Comparison of ENCODE assay signal across 22 mouse cellular contexts in the genomic region with DNA sequence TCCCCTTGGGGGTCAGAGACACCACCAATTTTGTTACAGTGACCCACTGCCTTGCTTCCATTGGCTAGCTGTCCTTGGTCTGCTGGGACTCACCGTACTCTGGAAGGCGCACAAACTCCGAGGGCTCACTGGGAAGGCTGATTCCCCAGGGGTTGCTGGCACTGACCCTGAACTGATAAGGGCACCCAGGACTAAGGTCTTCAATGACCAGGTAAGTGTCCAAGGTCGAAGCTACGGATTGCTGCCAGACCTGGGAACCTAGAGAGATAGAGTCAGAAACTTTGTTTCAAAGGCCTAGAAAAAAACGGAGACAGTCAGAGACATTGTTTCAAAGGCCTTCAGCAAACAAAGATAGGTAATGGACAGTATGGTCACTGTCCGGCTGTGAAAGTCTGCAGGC. TPM values are rescaled to one million over a fixed set of nuclear protein-coding genes. Genes with fewer than 3 reads are reported as not detected.
DNase-seq lines count a peak whose midpoint lies in the region; ATAC-seq and TF ChIP-seq lines count a peak whose summit lies in the region.
"Had no signal": no experiment of that assay in that cellular context is flagged by ENCODE, and none has a peak within 500 bp of the region (broad histone marks: within the 10 kb centered on the region; RNA-seq: fewer than 3 reads in every experiment).

No protein-coding gene starts in this region.

- TF ChIP-seq CTCF in liver, adult 2 months (IDR thresholded peaks at IDR 0.05; ENCODE audit: low read depth, low read length) = no peak
- TF ChIP-seq CTCF in intestine, postnatal 0 days (IDR thresholded peaks at IDR 0.05; ENCODE audit: low read depth) = no peak

- no peak for ATAC-seq in intestine, postnatal 0 days
- ATAC-seq: forebrain, embryonic 14.5 days; forebrain, embryonic 16.5 days had no signal

- no peak overlapping the region for H3K4me3 ChIP-seq in liver, adult 2 months (ENCODE audit: insufficient read depth, low read depth, low read length)
- no peak overlapping the region for H3K4me3 ChIP-seq in intestine, postnatal 0 days (ENCODE audit: low read depth, low read length)
- H3K4me3 ChIP-seq: embryonic facial prominence, embryonic 13.5 days; embryonic facial prominence, embryonic 15.5 days; erythroblast, embryonic 14.5 days; forebrain, embryonic 10.5 days; forebrain, embryonic 12.5 days had no signal

- H3K9me3 ChIP-seq in intestine, postnatal 0 days (ENCODE audit: control insufficient read depth) = no peaks in the 10 kb centered on the region
- H3K9me3 ChIP-seq: embryonic facial prominence, embryonic 13.5 days; embryonic facial prominence, embryonic 15.5 days; forebrain, embryonic 10.5 days; forebrain, embryonic 12.5 days had no signal

- no peaks in the 10 kb centered on the region for H3K36me3 ChIP-seq in liver, adult 2 months (ENCODE audit: control insufficient read depth, insufficient read depth, low read length)
- H3K36me3 ChIP-seq in intestine, postnatal 0 days (ENCODE audit: control insufficient read depth, insufficient read depth) = no peaks in the 10 kb centered on the region
- H3K36me3 ChIP-seq: embryonic facial prominence, embryonic 13.5 days; embryonic facial prominence, embryonic 15.5 days; forebrain, embryonic 10.5 days had no signal

- no peak for TF ChIP-seq POLR2A in liver, adult 2 months (IDR thresholded peaks at IDR 0.05; ENCODE audit: extremely low read depth, insufficient read depth, low read length)

- 44% methylated on average over 7 of the region's 7 CpGs for WGBS in liver, adult 2 months
- WGBS in intestine, postnatal 0 days = 88% methylated on average over 7 of the region's 7 CpGs

- DNase-seq in adrenal gland, postnatal 14 days = peak; percentile 42
- no peak for DNase-seq in adrenal gland, adult (ENCODE audit: inconsistent age in 2 of 2, low spot score in 1 of 2)
- DNase-seq in liver, adult 2 months (ENCODE audit: extremely low read depth, low read depth, low spot score) = peak; percentile 55
- no peak for DNase-seq in liver
- DNase-seq in testis, postnatal 10 days (ENCODE audit: low spot score) = peak; percentile 61
- DNase-seq: adrenal gland, adult 8-10 months; adrenal gland, postnatal 25 days; cerebellum, adult 11 months; cerebellum, adult 18-20 months; cerebellum, adult 8-10 months; cerebellum, adult 9-11 months; cerebellum, postnatal 14 days; cerebellum, postnatal 36 days; embryo, embryonic 11 days had no signal

- no peak overlapping the region for H3K9ac ChIP-seq in liver, adult 2 months (ENCODE audit: low read depth, low read length)
- no peak overlapping the region for H3K9ac ChIP-seq in intestine, postnatal 0 days (ENCODE audit: low read depth, low read length)
- H3K9ac ChIP-seq: embryonic facial prominence, embryonic 13.5 days; embryonic facial prominence, embryonic 15.5 days; forebrain, embryonic 12.5 days had no signal

- no peaks in the 10 kb centered on the region for H3K4me1 ChIP-seq in liver, adult 2 months (ENCODE audit: control insufficient read depth, insufficient read depth, low read length)
- no peaks in the 10 kb centered on the region; the same call in 1 of the 2 replicates for H3K4me1 ChIP-seq in intestine, postnatal 0 days (replicated peaks; ENCODE audit: control insufficient read depth, insufficient read depth, low read length)
- H3K4me1 ChIP-seq: forebrain, embryonic 10.5 days had no signal

- no peak overlapping the region for H3K4me2 ChIP-seq in intestine, postnatal 0 days (replicated peaks; ENCODE audit: low read depth)
- H3K4me2 ChIP-seq: embryonic facial prominence, embryonic 13.5 days; embryonic facial prominence, embryonic 15.5 days; forebrain, embryonic 12.5 days had no signal

- H3K79me2 ChIP-seq in liver, adult 2 months (ENCODE audit: control insufficient read depth, insufficient read depth, low read length) = no peaks in the 10 kb centered on the region

- no peak overlapping the region for H3K27ac ChIP-seq in liver, adult 2 months (replicated peaks; ENCODE audit: insufficient read depth, low read depth, low read length)
- H3K27ac ChIP-seq in intestine, postnatal 0 days (ENCODE audit: low read depth, low read length) = no peak overlapping the region
- H3K27ac ChIP-seq: embryonic facial prominence, embryonic 13.5 days; embryonic facial prominence, embryonic 15.5 days; forebrain, embryonic 10.5 days; forebrain, embryonic 12.5 days had no signal

- no peaks in the 10 kb centered on the region for H3K27me3 ChIP-seq in liver, adult 2 months (ENCODE audit: control insufficient read depth, insufficient read depth, low read length)
- H3K27me3 ChIP-seq in intestine, postnatal 0 days (replicated peaks; ENCODE audit: control insufficient read depth, insufficient read depth, low read length) = no peaks in the 10 kb centered on the region
- H3K27me3 ChIP-seq: embryonic facial prominence, embryonic 13.5 days; embryonic facial prominence, embryonic 15.5 days; forebrain, embryonic 12.5 days had no signal

RNA-seq across cellular contexts. Expression of gene Umps, which starts 20.2 kb away (rescaled TPM):
- 38.2 and 40.3 TPM in 2 replicates for total RNA-seq in adrenal gland, postnatal 14 days (2021)
- total RNA-seq in liver, adult 2 months (2014; rRNA removed) = 25.4 and 26.5 TPM in 2 replicates
- polyA plus RNA-seq in liver, adult 2 months (2012; rRNA removed) = 12.9 and 14.9 TPM in 2 replicates
- 12.4 and 13.1 TPM in 2 replicates for polyA plus RNA-seq in intestine, postnatal 0 days (2015; fragmentation: Nextera tagmentation; extraction: Ambion mirVana)

Comparison
In these comparisons a context has a peak if more than half of its experiments do, and no peak if none do; other contexts are left out.
1. DNase-seq: peak in adrenal gland, postnatal 14 days (single experiment), liver, adult 2 months (single experiment) and testis, postnatal 10 days (single experiment); none in adrenal gland, adult (0 of 2) and liver (single experiment).